Mouse (Mus musculus): Measurements from ENCODE around the gene Ajap1.

Gene Ajap1

GRCm38 (mm10) chr4:153451516-153451915, 31.1 kb downstream of the Ajap1 start:
- CTCF ChIA-PET, result no interaction called here

DNA sequence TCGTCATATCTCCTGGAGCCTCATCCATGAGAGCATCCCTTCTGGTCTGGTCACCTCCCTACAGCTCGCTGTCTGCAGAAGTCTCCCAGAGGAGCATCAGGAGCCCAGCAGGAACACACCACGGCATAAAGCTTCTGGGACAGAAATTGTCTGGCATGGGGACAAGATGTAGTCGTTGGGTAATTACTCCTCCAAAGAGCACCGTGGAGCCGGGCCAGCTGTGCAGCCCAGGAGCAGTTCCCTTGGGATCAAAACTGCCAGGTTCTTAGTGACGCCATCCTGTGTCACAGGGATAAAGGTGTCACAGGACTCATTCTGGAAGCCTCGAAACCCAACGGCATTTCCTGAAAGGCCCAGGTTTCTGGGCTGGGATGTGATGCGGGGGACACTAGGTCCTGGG, 40.1 kb downstream of the Ajap1 start:
- CTCF ChIA-PET, result no interaction called here

GRCm38 (mm10) chr4:153439868-153440267, 42.7 kb downstream of the Ajap1 start:
- CTCF ChIA-PET, result no interaction called here

GRCm38 (mm10) chr4:153439031-153439430, 43.6 kb downstream of the Ajap1 start:
- CTCF ChIA-PET, result no interaction called here

DNA sequence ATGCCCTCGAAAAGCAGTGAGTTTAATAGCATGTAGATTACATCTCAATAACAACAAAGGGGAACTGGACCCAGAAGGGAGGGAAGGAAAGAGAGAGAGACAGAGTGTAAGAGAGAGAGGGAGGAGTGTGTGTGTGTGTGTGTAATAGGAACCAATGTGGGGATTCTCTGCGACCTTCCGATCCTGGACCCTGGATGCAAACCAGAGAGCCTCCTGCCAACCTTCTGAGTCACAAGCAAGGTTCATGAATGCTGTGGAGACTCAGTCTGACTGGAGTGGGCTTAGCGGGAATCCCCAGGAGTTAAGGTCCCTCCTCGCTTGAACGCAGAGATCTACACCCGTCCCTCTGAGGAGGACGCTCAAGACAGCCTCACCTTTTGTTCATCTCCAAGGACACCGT, 45.4 kb downstream of the Ajap1 start:
- CTCF ChIA-PET, result no interaction called here

- CTCF ChIA-PET, result no interaction called here
Measured at GRCm38 (mm10) chr4:153435917-153436316, 46.7 kb downstream of the Ajap1 start.

- CTCF ChIA-PET, result no interaction called here
Measured at GRCm38 (mm10) chr4:153429971-153430370, 52.6 kb downstream of the Ajap1 start.

- CTCF ChIA-PET, result no interaction called here
Measured at GRCm38 (mm10) chr4:153425961-153426656, 56.5 kb downstream of the Ajap1 start.

DNA sequence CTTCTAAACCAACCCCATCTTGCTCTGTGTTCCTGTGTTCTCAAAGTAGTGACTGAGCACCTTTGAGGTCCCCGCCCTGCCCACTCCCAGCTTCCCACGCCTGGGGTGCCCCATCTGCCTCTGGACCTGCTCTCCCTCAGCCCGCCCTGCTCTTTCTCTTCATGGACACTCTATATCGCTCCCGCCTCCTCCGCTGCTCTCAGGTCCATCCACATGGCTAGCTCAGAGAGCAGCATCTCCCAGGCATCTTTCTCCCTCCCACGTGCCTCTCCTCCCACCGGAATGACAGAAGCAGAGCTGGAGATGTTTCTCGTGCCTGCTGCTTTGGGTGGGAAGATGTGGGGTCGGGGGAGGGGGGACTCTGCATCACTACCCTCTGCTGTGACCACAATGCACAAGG, 58.3 kb downstream of the Ajap1 start:
- CTCF ChIA-PET, result no interaction called here

- CTCF ChIA-PET, result no interaction called here
Measured at GRCm38 (mm10) chr4:153417926-153418325, 64.7 kb downstream of the Ajap1 start.

DNA sequence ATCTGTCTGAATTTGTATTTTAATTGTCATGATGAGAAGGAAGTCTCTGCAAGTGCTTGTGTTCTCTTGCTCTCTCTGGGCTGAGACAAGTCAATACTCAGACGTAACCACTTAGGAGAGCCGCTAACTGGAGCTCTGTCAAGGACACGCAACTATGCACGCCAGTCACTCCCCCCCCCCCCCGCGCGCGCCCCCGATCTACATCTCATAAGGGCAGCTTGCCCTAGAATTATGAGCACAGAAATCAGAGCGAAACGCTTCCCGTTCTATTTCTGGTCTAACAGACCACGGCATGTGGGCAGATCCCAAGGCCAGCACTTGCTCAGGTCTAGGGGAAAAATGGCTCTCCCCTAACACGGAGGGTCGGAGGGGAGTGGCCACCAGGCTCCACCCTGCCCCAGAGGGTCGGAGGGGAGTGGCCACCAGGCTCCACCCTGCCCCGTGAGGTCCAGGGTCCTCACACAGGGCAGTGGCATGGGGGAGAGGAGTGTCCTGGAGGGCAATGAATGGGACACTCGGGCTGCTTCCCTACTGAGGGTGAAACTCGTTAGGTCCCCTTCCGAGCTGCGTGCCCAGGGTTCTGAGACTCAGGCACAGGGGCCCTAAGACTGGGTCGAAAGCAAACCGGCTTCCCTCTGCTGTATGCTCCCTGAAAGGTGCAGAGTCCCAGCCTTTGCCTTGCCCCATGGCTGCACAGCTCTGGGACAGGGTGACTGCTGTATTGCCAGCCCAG, 65.3 kb downstream of the Ajap1 start:
- CTCF ChIA-PET, result no interaction called here

DNA sequence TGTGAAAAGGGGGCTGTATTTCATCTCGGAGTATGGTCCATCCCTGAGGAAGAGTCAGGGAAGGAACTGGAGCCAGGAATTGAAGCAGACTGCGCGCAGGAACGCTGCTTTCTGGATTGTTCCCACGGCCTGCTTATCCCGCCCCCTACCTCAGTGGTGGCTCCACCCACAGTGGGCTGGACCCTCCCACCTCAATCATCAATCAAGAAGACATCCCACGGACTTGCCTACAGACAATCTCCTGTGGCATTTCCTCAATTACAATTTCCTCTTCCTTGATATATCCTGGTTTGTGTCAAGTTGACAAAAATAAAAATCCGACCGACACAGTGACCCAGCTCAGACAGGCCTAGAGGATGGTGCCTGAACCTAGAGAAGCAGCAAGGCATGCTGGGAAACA, 66.5 kb downstream of the Ajap1 start:
- CTCF ChIA-PET, result no interaction called here

GRCm38 (mm10) chr4:153398421-153398820, 84.2 kb downstream of the Ajap1 start:
- CTCF ChIA-PET, result no interaction called here

DNA sequence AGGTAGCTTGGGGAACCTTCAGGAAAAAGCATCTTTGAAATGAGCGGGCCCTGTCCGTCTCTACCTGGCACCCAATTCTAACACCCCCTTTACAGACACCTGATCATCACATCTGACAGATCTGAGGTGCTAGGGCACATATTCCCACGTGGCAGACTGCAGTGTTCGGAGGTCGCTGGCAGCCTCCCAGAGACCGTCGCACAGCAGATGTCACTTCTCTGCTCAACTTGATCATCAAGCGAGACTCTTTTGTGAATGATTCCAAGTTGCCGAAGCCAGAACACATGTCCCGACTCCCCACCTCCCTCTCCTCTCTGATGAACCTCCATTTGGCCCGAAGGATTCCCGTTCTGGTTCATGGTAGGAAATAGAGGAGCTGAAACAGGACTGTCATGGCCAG, 95.1 kb downstream of the Ajap1 start:
- CTCF ChIA-PET, result no interaction called here

GRCm38 (mm10) chr4:153381433-153381832, 101.2 kb downstream of the Ajap1 start:
- CTCF ChIA-PET, result interaction anchor here (0.6 kb wide), 1 partner anchor 9 kb away, joined by 8 read pairs; no protein-coding TSS in a partner anchor

- CTCF ChIA-PET, result no interaction called here
Measured at GRCm38 (mm10) chr4:153380885-153381284, 101.7 kb downstream of the Ajap1 start.

DNA sequence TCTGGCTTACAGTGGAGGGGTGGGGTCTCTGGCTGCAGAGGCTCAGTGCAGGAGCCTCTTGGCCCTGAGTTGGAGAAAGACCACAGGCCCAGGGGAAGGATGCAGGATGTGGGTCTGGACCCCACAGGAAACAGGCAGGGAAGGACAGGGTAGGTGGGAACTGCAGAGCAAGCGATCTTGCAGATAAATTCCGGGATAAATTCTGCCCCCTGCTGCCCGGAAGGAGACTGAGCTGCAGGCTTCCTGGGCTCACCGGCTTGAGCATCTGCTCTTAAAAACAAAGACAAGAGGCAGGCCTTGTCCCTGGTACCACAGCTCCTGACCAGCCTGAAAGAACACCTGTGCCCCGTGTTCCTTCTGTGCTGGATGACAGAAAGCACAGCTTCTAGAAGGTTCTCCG, 104.6 kb downstream of the Ajap1 start:
- CTCF ChIA-PET, result no interaction called here

- CTCF ChIA-PET, result no interaction called here
Measured at GRCm38 (mm10) chr4:153374233-153374632, 108.4 kb downstream of the Ajap1 start.

- CTCF ChIA-PET, result no interaction called here
Measured at GRCm38 (mm10) chr4:153373125-153373524, 109.5 kb downstream of the Ajap1 start.

DNA sequence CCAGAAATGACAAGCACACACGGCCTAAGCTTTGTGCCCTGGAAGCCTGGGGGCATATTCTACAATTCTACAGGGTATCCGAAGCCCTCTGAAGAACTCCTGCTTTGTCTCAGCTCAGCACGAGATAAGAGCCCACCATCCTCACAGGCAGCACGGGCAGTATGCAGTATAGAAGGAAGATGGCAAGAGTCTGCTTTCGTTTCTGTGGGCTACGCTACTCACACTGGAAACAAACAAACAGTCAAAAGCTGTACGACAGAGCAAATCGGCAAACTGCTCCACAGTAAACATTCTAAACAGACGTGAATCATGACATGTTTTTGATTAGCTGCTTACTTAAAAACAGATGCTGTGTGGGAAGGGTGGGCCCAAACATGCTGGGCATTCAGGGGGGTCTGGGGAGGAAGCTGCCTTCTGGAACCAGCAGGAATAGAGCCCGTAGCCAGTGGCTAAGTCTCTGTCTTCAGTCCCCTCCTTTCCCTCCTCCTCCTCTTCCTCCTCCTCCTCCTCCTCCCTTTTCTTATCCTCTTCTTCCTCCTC, 113.9 kb downstream of the Ajap1 start:
- CTCF ChIA-PET, result no interaction called here

GRCm38 (mm10) chr4:153360868-153361545, 121.6 kb downstream of the Ajap1 start:
- CTCF ChIA-PET, result interaction anchor here (0.6 kb wide), 1 partner anchor 214 kb away, joined by 24 read pairs; no protein-coding TSS in a partner anchor

DNA sequence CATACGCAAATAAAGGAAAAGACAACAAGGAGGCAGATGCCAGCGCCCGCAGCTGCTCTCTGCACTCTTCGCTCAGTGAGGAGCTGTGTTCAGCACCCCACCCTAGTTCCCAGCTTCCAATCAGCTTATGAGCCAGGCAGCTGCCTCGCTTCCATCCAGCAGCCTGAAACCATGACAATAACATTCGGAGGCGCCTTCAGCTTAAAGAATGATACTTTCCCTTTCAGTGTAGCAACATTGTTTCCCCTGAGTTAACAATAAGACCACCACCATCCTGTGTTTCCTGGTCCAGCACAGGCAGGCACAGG, 124.4 kb downstream of the Ajap1 start:
- CTCF ChIA-PET, result no interaction called here
